Mouse (Mus musculus) adrenal gland, postnatal 25 days (tissue): ENCODE data around the gene Paox. TPM values are rescaled to one million over a fixed set of nuclear protein-coding genes. Genes with fewer than 3 reads are reported as not detected.

Source experiments
- DNase-seq: peaks from one replicate; pipeline ENCODE4 v3.0.0; 2021; ENCODE audit warnings: mixed read lengths
- long read RNA-seq: library from polyadenylated mRNA; stranded (forward); transcript quantifications from one replicate; pipeline ENCODE4 v2.0.0, GENCODE M21; 2021
- total RNA-seq: library from RNA; stranded (reverse); gene quantifications from 2 replicates; pipeline ENCODE4 v1.2.3, GENCODE M21; 2021

The Paox gene
- 30.3 and 33.5 TPM in 2 replicates for total RNA-seq
- long read RNA-seq, full-length matches to known transcripts: 24 of 53 reads
- long read RNA-seq, partial matches to known transcripts: 4 of 53 reads
- long read RNA-seq, other reads (novel, unspliced or antisense): 25 of 53 reads

DNA sequence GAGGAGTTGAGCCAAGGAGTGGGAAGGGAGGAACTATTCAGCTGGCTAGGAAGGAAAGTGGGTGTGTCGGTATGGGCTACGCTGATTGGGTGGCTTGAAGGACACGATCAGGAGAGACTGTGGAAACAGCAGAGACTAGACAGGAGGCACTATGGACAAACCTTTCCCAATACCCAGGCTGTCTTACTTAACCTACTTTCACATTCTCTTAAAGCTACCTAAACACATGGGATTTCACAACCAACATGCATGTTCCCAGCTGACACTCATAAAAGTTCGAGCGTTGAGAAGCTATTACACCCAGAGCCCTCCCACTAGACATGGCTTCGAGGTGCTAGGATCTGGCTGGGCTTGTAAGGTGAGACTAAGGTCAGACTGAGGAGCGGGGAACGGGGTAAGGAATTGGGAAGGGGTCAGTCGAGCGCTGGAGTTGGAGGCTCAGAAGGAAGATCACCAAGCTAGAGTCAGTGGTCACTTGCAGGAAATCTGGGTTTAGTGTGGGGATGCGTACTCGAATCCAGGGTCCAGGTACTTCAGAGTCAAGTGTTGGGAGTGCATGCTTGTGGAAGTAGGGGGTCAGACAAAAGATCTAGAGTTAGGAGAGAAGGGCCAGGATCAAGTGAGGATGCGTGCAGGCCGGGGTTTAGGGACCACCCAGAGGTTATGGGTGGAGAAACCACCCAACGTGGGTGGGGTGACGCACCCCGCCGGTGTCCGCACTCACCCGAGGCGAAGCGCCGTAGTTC is at the start of gene Paox:
Gene Paox (plus strand): TSS at position 217 of the 746 bp plus-strand sequence.
- DNase-seq: peak; percentile 48

DNA sequence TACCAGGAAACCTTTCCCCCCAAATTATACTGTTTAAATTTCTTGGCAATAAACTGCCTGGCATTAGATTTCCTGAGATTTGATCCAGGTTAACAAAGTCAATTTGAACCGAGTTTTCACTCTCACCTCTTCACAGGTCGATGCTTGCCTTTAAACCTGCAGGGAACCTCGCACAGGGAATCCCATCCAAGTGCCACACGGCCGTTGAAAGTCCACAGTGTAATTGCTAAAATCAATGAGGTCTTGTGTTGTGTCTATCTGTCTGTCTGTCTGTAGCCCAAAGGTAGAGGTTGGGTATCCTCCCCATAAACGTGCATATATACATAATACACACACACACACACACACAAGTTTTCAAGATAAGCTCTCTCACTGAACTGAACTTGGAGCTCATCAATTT is 48.2 kb upstream of the Paox start:
- no peak for DNase-seq

DNA sequence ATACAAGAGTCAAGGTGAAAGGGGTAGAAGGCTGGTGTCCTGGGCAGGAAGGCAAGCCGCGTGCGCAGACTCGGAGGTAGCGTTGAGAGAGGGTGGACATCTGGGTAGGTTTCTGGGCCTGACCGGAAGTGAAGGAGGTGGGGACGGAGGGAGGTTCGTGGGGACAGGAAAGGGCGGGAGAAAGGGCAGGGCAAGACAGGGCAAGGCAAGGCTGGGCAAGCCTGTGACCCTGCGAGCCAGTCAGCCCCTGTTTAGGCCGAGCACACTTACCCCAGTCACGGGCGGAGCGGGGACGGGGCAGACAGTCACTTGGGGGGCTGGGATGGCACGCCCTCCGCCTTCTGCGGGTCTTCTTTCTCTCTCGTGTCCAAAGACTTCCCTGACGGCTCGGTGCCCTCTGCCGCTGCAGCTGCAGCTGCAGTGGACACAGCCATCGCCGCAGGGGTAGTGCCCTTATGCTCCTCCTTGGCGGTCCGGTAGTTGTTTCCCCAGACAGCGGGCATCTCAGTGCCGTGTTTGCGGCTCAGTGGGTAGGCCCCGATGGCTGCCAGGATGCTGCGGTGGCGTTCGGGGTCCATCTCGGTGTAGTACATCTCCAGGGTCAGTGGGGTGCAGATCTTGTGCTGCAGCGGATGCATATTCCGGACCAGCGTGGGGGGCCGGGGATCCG is 45.4 kb upstream of the Paox start:
- DNase-seq: no peak

DNA sequence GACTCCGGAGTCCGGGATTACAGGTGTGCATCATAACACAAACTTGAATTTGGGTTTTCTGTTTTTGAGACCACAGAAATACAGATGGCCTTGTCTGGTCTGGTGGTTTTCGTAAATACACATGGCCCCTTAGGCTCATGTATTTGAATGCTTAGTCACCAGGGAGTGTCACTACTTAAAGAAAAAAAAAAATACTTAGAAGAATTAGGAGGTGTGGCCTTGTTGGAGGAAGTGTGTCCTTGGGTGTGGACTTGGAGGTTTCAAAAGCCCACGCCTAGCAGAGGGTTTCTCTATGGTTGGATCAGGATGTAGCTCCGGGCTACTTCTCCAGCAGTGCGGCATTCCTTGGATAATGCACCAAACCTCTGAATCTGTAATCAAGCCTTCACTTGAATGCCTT is 37.9 kb upstream of the Paox start:
- DNase-seq: no peak

DNA sequence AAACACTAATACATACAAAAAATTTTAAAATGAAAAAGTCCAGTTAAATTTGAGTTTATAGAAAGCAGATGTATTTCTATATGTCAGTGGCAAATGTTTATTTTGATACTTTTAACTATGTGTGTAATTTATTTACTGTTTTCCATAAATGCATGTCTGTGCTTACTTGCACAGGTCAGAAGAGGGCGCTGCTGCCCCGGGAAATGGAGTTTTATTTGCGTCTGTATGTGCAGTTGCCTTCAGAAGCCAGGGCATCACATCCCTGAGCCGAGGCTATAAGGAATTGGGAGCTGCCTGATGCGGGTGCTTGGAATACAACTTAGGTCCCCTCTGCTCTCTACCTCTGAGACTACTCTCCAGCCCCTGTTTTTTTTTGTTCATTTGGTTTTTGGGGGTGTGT is 36.9 kb upstream of the Paox start:
- peak; percentile 76 for DNase-seq

DNA sequence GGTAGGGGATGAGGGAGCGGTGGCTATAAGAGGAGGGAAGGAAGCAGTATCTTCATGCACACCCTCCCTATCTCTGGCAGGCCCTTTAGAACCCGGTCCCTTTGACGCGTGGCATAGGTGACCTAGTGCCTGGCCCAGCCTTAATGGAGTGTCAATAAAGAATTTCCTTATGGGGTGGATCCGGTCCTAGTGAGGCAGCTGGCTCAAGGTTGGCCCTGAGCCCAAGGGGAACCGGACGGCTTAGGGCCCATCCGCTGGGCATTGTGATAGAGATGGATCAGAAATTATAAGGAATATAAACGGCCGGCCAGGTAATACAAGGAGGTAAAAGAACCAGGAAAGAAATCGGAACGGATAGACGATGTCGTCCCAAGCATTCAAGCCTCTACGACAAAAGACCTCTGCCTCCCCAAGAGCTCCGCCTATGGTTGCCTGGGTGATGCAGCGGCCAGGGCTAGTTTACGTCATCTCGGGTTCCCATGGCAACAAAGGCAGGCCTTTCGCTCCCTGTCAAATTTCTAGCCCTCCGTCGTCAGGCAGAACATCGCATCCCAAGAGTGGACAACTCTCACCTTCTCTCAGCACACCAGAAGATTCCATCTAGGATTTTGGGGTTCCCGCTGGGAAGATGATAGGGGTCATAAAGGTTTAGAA is 35.0 kb upstream of the Paox start:
- peak; percentile 83 for DNase-seq

DNA sequence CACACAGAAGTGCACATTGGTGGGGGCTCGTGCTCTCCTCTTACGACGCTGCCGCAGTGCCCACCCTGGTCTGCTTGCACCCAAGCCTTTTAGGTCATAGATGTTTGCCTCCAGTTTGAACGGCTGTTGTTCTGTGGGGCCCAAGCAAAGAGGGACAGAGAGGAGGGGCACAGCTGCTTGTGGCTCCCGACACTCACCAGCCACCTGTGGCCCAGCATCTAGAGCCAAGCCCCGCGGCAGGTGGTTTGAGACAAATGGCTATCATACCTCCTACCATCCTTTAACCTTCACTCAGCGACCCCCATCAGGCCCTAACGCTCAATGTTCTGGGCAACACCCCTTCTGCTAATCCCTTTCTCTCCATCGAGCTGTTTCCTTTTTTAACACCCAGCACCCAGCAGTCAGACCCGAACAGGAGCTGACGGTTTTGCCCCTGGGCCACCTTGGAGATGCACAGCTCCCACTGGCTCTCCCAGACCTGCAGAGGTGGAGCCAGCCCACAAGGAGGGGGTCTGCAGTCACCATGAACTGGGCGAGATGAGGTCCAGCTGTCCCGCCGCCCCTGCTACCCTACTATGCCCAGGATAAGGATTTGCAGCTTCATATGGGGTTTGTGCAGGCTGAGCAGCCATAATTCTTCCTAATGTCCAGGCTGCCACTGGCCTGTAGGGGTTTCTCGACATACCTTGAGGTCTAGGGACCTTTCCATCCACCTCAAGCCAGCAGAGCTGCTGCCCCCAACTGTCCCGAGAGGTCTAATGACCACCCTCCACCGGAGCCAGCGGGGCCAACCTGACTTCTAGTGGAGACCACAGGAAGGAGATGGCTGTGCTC is 34.0 kb upstream of the Paox start:
- DNase-seq: no peak

DNA sequence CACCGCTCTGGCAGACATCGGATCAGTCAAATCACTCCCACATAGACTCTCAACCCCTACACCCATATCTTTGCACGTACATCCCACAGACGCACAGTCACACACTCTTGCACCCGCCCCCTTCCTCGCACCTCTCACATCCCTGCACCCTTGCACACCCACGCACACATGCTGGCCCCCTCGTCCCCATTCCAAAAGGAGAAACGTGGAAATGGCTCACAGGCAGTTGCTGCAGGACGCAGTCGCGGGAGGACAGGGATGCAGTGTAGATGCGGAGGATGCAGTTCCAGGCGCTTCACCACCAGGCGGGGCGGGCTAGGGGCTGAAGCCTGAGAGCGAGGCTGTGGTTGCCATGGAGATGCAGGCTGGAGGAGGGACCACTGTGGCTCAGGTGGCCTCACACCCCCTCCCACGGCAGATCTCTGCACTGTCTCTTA is 33.3 kb upstream of the Paox start, which contains the start of gene Caly:
Gene Caly (minus strand): TSS at position 307 of the 437 bp plus-strand sequence.
- peak; percentile 38 for DNase-seq

DNA sequence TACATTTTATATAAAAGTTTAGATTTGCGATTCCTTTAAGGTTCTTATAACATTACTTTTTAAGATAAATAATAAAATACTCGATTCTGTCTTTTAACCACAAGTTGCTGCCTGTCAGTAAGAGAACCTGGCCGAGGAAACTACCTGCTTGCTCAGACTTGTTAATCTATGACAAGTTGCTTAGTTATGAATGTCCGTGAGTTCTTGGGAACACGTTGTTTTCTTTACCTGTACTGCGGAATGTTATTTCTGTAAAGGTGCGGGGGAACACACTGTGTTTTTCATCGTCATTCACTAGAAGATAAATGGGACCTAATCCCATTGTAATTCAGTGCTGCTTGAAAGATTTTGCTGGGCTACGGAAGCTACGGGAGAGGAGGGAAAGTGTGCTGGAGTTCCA is 25.0 kb upstream of the Paox start:
- no peak for DNase-seq

DNA sequence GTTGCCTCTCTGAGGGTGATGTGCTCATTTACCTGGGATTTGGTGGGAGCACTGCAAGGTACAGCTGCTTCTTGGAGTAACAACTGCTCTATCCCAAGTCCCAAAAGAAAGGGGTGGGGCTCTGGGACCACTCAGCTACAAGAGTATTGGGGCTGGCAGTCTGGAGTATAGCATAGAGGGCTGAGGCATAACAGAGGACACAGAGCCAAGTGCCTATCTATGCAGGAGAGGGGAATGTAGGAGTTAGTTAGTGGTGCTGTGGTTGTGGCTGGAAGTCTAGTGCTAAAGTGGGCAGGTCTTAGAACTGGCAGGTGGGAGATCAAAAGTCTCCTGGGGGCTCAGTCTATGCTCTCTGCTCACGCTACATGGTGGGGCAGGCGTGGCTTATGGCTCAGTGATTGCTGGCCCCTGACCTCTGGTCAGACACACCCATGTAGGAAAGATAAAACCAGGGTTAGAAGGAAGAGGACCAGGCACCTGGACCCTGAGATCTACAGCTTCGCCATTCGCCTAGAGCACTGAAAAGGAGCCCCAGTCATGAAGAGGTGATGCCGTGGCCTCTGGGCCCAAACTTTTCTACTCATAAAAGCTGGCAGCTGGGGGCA is 22.6 kb upstream of the Paox start, which contains the start of gene Prap1:
Gene Prap1 (plus strand): TSS at position 472 of the 605 bp plus-strand sequence.
- no peak for DNase-seq

DNA sequence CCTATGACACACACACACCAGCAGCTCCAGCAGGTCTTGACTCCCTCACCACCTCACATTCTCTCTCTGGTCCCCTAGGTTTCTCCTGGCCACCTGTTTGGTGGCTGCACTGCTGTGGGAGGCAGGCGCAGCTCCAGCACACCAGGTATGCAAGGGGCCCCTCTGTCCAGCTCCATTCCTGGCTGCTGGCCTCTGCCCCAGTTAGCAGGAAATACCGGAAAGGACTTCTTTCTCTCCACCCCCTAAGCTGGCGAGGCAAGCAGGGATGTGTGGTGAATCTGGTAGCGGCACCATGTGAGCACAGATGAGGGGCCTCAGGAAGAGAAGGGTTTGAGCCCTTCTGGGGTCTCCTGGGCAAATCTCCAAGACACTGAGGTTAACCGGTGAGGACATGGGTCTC is 20.6 kb upstream of the Paox start:
- no peak for DNase-seq

DNA sequence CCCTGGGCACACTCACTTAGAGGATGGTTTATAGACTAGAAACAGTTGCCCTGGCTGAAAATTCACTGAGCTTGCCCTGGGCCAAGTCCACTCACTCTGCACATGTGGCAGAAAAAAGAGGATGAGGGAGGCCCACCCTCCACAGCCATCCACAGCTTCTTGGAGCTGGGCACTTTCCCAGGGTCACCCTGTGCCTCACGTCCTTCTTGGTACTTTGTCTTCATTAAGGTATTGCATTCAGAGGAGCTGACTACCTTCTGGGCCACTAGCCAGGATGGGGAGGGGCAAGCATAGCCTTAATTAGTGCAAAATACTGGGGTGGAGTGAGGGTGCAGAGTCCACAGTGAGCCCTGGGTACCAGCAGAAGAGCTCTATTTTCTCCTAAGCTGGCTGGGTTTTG is 20.0 kb upstream of the Paox start:
- DNase-seq: no peak

DNA sequence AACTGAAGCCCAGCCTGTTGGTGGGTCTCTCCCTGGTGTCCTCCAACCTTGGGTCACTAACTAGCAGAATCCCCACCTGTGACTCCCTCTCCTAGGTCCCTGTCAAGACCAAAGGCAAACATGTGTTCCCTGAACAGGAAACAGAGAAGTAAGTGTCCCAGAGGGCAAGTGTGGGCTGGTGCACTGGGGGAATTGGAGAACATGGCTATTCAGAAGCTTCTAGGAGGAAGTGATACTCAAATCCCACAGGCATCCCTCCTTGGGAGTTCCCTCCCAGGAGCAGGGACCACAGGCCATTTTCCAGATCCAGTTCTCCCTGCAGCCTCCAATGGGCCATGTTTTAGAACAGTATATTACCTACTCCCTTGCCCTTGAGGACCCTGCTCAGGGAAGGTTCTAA is 19.5 kb upstream of the Paox start:
- DNase-seq: no peak

DNA sequence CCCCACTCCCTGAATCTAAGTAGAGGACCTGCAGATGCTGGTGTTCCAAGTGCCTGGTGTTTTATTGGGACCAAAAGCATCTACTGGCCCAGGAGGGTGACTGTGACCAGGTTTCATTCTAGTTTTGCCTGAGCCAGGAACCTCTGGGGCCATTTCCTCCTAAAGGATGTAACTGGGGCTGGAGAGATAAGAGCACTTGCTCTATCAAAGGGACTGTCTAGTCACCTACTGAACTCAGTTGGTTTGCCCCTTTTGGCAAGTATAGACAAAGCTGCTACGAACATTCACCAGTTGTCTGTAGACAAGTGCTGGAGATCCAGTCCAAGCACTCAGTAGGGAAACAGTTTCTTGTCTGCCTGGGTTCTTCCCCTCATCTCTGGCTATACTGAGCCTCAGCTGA is 17.1 kb upstream of the Paox start:
- no peak for DNase-seq

DNA sequence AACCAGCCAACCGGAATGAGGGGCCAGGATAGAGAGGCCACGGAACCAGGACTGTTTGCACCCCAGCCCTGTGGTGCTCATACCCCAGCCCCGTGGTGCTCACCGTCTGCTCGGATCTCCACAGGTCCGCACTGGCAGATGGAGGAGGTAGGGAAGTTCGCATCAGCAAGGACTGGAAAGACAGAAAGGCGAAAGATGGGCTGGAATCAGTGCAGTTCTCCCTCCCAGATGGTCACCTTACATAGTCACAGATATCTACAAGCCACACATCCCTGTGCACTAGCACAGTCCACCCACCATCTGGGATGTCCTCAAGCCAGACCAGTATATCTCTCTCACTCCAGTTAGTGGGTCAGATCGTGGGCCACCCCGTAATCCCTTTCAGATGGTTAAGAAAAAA is 14.1 kb upstream of the Paox start:
- no peak for DNase-seq

DNA sequence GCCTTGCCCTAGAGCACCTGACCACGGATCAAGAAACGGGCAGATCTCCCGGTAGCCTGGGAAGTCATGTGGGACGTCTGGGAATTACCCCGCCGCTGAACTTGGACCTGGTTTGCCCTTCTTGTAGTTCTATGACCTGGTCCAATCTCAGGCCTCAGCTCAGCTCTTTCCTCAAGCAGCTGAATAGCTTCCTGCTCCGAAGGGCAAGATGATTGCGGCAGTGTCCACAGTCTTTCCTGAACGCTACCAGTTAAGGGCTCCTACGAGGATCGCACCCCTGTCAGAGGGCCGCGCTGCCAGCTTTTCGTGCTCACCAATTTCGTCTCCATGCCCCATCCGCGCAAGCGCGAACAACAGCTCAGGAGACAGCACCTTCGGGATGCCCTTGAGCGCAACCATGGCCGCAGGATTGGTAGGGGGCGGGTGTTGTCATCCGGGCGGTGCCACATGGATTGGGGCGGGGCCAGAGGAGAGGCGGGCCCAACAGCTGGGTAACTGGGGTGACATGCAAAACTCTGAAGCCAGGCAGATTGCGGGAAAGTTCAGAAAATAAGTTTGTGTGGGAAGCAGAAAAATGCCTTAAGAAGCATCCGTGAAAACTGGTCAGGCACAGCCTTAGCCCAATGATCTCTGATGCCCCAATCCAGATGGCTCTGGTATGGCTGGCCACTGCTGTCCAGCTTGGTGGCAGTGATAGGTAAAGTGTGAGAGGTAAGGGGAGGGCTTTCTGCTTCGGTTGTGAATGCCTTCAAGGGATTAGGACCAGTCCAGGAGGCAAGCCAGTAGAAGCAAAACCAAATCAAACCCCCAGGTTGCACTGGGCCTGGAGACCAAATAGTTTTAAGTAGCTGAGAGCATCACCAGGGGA is 13.4 kb upstream of the Paox start, which contains the start of gene Fuom:
Gene Fuom (minus strand): TSS at position 449 of the 868 bp plus-strand sequence.
- DNase-seq: peak; percentile 94

DNA sequence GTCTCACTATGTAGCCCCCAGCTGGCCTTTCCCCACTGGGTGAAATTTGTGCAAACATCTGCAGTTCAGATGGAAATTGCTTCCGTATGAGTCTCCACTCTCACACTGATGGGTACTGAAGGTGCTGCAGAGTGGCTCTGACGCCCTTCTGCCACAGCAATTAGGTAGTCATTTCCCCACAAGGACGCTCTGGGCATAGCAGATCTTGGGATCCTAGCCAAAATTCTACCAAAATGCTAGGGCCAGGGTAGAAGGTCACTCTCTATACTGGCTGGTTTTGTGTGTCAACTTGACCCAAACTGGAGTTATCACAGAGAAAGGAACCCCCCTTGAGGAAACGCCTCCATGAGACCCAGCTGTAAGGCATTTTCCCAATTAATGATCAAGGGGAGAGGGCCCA is 11.6 kb upstream of the Paox start:
- DNase-seq: no peak

DNA sequence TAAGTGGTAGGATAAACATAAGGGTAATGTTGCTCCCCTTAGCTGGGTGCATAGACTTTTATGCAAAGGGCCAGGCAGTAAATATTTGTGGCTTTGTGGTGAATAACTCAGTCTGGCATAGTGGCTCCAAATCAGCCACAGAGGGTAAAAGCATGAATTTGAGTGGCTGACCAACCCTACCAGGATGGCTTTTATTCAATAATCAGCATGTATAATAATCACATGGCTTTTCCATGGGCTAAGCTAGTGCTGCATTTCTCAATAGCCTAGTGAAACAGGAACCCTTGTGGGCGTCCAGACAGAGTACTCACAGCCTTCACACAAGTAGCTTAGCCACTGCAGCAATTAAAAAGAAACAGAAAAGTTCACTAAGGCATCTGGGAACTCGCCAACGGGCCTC is 3.7 kb upstream of the Paox start:
- DNase-seq: no peak

DNA sequence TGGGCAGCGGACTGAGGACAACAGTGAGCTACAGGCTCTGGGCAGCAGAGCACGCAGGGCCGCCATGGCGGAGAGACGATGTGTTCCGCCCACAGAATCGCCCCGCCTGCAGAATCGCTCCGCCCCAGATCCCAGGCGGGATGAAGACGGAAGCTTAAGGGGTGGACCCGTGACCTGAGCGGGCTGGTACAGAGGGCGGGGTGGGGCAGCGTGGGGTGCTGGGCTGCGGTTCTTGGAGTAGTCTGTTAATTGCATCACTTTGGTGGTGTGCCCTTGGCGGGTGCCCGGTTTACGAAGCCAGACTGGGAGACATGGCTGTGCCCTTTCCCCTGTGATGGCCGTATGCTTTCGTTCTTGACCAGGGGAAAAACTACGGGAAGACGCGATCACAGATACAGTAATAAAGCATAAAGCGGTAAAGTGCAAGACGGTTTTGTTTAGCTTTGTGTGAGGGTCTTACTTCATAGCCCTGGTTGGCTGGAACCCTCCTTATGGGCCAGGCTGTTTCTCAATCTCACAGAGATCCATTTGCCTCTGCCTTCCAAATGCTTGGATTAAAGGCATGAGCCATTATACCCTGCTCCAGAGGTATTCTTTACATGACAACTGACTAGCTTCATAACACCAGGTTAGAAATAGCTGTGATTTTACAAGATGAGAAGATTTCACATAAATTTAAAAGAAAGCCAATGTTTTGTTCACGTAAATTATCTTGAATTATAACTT is 893 bp downstream of the Paox start, which contains the start of gene Echs1:
Gene Echs1 (minus strand): TSS at position 148 of the 726 bp plus-strand sequence.
- DNase-seq: peak; percentile 91

DNA sequence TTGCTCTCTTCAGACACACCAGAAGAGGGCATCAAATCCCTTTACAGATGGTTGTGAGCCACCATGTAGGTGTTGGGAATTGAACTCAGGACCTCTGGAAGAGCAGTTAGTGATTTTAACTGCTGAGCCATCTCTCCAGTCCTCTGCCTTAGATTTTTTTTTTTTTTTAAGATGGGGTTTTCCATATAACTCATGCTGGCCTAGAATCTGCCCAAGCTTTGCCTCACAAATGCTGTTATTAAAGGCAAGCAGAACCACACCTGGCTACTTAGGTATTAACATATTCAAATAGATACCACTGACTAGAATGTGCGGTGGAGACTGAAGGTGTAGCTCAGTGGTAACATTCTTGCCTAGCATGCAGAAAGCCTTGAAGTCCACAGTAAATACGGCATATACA is 4.9 kb downstream of the Paox start:
- DNase-seq: no peak
